Mouse (Mus musculus) inflammation-experienced regulatory T-cells, adult 6 months (primary cell): ENCODE measurements around the gene Mcts1. TPM values are rescaled to one million over a fixed set of nuclear protein-coding genes. Genes with fewer than 3 reads are reported as not detected.

Experiments used
- ATAC-seq: one replicate; pipeline ENCODE4 v1.8.0; 2017
- polyA plus RNA-seq, 3 experiments: library from polyadenylated mRNA; unstranded; fragments of 100-300 nt; shearing (Covaris generic); gene quantifications; one replicate each; pipeline ENCODE4 v1.2.1; 2017

Mcts1 gene
- 100 to 1,000 TPM; 124 to 135 (median 126) TPM for polyA plus RNA-seq

GRCm38 (mm10) chrX:38600177-38600994 lies at the start of gene Mcts1:
Gene Mcts1, plus strand, starts transcription at chrX:38600578.
- ATAC-seq, result peak; percentile 95

GRCm38 (mm10) chrX:38553255-38553654 lies 47.1 kb upstream of the Mcts1 start:
- no peak for ATAC-seq

GRCm38 (mm10) chrX:38563941-38564541 lies 36.3 kb upstream of the Mcts1 start:
- peak; percentile 23 for ATAC-seq

GRCm38 (mm10) chrX:38564542-38565175 lies 35.7 kb upstream of the Mcts1 start:
- peak; percentile 83 for ATAC-seq

- ATAC-seq, result no peak
Measured at GRCm38 (mm10) chrX:38565176-38565542, 35.2 kb upstream of the Mcts1 start.

- ATAC-seq, result no peak
Measured at GRCm38 (mm10) chrX:38566521-38567205, 33.7 kb upstream of the Mcts1 start.

- ATAC-seq, result no peak
Measured at GRCm38 (mm10) chrX:38576078-38576477, 24.3 kb upstream of the Mcts1 start, which contains the start of gene Cul4b. Gene Cul4b, minus strand, starts transcription at chrX:38576196.

GRCm38 (mm10) chrX:38581140-38581539 lies 19.2 kb upstream of the Mcts1 start:
- no peak for ATAC-seq

GRCm38 (mm10) chrX:38583261-38583660 lies 17.1 kb upstream of the Mcts1 start:
- no peak for ATAC-seq

GRCm38 (mm10) chrX:38589827-38590226 lies 10.6 kb upstream of the Mcts1 start:
- no peak for ATAC-seq

- ATAC-seq, result no peak
Measured at GRCm38 (mm10) chrX:38591749-38592148, 8.6 kb upstream of the Mcts1 start.

- ATAC-seq, result no peak
Measured at GRCm38 (mm10) chrX:38593180-38593889, 7.0 kb upstream of the Mcts1 start.

GRCm38 (mm10) chrX:38600995-38601369 lies 604 bp downstream of the Mcts1 start:
- ATAC-seq, result peak; percentile 74

GRCm38 (mm10) chrX:38634801-38635637 lies 34.6 kb downstream of the Mcts1 start, which contains the start of gene C1galt1c1:
Gene C1galt1c1, minus strand, starts transcription at chrX:38635087.
- ATAC-seq, result peak; percentile 91

- ATAC-seq, result no peak
Measured at GRCm38 (mm10) chrX:38635638-38635931, 35.2 kb downstream of the Mcts1 start.

GRCm38 (mm10) chrX:38641435-38641834 lies 41.1 kb downstream of the Mcts1 start:
- ATAC-seq, result no peak

GRCm38 (mm10) chrX:38642183-38642582 lies 41.8 kb downstream of the Mcts1 start:
- ATAC-seq, result no peak

GRCm38 (mm10) chrX:38650404-38651039 lies 50.1 kb downstream of the Mcts1 start:
- no peak for ATAC-seq

GRCm38 (mm10) chrX:38651167-38651566 lies 50.8 kb downstream of the Mcts1 start:
- no peak for ATAC-seq

- no peak for ATAC-seq
Measured at GRCm38 (mm10) chrX:38653181-38653580, 52.8 kb downstream of the Mcts1 start.

- no peak for ATAC-seq
Measured at GRCm38 (mm10) chrX:38654681-38655080, 54.3 kb downstream of the Mcts1 start.
